12 mouse cellular contexts compared by ENCODE assay signal in genomic region chr5:43456018-43456417, GRCm38 (mm10). TPM values are rescaled to one million over a fixed set of nuclear protein-coding genes. Genes with fewer than 3 reads are reported as not detected.
DNase-seq lines count a peak whose midpoint lies in the region; ATAC-seq lines count a peak whose summit lies in the region.
"Had no signal": no experiment of that assay in that cellular context is flagged by ENCODE, and none has a peak within 500 bp of the region (broad histone marks: within the 10 kb centered on the region; RNA-seq: fewer than 3 reads in every experiment).

No protein-coding gene starts in this region.

- WGBS in heart, embryonic 10.5 days: 23% methylated on average over 3 of the region's 3 CpGs

- no peak overlapping the region for H3K4me3 ChIP-seq in heart, embryonic 10.5 days
- H3K4me3 ChIP-seq: erythroblast, embryonic 14.5 days; hindbrain, embryonic 15.5 days; limb, embryonic 13.5 days had no signal

- H3K27me3 ChIP-seq in heart, embryonic 10.5 days (ENCODE audit: insufficient read depth, poor library complexity, severe bottlenecking): no peaks in the 10 kb centered on the region
- H3K27me3 ChIP-seq: hindbrain, embryonic 15.5 days; limb, embryonic 13.5 days had no signal

- no peaks in the 10 kb centered on the region for H3K36me3 ChIP-seq in heart, embryonic 10.5 days
- H3K36me3 ChIP-seq: G1E; hindbrain, embryonic 15.5 days; limb, embryonic 13.5 days had no signal

- peaks cover 7% of the 10 kb centered on the region; the same call in 1 of the 2 replicates for H3K4me1 ChIP-seq in heart, embryonic 10.5 days
- H3K4me1 ChIP-seq: hindbrain, embryonic 15.5 days had no signal

- no peak overlapping the region for H3K27ac ChIP-seq in heart, embryonic 10.5 days
- H3K27ac ChIP-seq: hindbrain, embryonic 15.5 days; limb, embryonic 13.5 days had no signal

- no peaks in the 10 kb centered on the region for H3K9me3 ChIP-seq in heart, embryonic 10.5 days
- H3K9me3 ChIP-seq: G1E; hindbrain, embryonic 15.5 days; limb, embryonic 13.5 days had no signal

- no peak for ATAC-seq in granulocyte monocyte progenitor cell, adult 5-6 weeks (replicated peaks; ENCODE audit: poor library complexity, severe bottlenecking)

- DNase-seq in ovary, adult 18-20 months (ENCODE audit: low spot score): peak; percentile 6
- no peak for DNase-seq in ovary, postnatal 10 days (ENCODE audit: low spot score)
- DNase-seq in heart, embryonic 10.5 days (ENCODE audit: low spot score): peak; percentile 85
- peak; percentile 57 for DNase-seq in kidney, postnatal 10 days
- DNase-seq in testis, postnatal 10 days (ENCODE audit: low spot score): peak; percentile 49
- DNase-seq in cerebellum, adult 18-20 months: no peak
- no peak for DNase-seq in adrenal gland, postnatal 4 days (ENCODE audit: low spot score in 2 of 2)

RNA-seq across cellular contexts. Expression of gene C1qtnf7, which starts 59.3 kb away (rescaled TPM):
- polyA plus RNA-seq in heart, embryonic 10.5 days (2016; fragmentation: Nextera tagmentation; extraction: Ambion mirVana): 1.5 and 2.4 TPM in 2 replicates
- total RNA-seq in granulocyte monocyte progenitor cell, adult 5-6 weeks (2014; fragmentation: Nextera tagmentation): not detected in 2 replicates
- total RNA-seq in granulocyte monocyte progenitor cell, adult 5-6 weeks (2017): not detected in 2 replicates
- total RNA-seq in adrenal gland, postnatal 4 days (2021): 10 to 100 TPM in 1 of 2 experiments, 1 to 10 TPM in 1; 8.6 to 11.7 TPM
- polyA plus RNA-seq: erythroblast, embryonic 14.5 days; G1E had no signal

Comparison
In these comparisons a context has a peak if more than half of its experiments do, and no peak if none do; other contexts are left out.
1. DNase-seq: peak in ovary, adult 18-20 months (single experiment), heart, embryonic 10.5 days (single experiment), kidney, postnatal 10 days (single experiment) and testis, postnatal 10 days (single experiment); none in ovary, postnatal 10 days (single experiment), cerebellum, adult 18-20 months (0 of 2) and adrenal gland, postnatal 4 days (0 of 2).
2. RNA of gene C1qtnf7, which starts 59.3 kb away (total RNA-seq): 8.6 to 11.7 TPM in adrenal gland, postnatal 4 days; not detected in granulocyte monocyte progenitor cell, adult 5-6 weeks; every median in the first group is over 4 times any median in the second.